Mouse (Mus musculus): ENCODE data around the gene Csf1.

DNA sequence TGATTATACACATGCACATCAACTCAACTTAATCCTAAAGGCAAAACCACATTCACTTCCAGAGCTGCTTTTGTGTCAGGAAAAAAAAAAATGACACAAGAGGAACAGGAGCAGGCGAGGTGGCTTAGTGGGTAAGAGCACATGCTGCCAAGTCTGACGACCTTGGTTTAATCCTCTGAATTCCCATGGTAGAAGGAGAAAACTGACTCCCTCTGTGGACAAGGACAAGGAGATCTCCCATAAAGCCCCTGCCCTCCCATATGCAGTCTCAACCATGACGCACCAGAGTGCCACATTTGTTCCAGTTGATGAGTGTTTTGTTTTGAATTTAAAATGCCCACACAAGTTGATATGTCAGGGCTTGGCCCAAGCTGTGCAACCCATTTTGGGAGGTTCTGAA, 51.1 kb downstream of the Csf1 start:
- no peak for TF ChIP-seq POLR2A (IDR thresholded peaks at IDR 0.05; ENCODE audit: insufficient read depth, low read depth, low read length)
- TF ChIP-seq CTCF (IDR thresholded peaks at IDR 0.05) = no peak
